Mouse (Mus musculus) mouse trophoblast stem cell (cell line): Measurements from ENCODE around the gene Spata13.

ENCODE experiments used
- in situ Hi-C, 2 experiments: fragments of 300-500 bp; cut with MseI, MboI; formaldehyde crosslinking; loops; 2 replicates in 1 of 2; 3 replicates in 1 of 2; pipeline ENCODE4 v1.15.1; 2025

Gene Spata13

GRCm38 (mm10) chr14:60639195-60639594 is 5.4 kb downstream of the Spata13 start:
- in situ Hi-C loops, result no loop called here

GRCm38 (mm10) chr14:60641120-60641519 is 7.3 kb downstream of the Spata13 start:
- in situ Hi-C loops, result no loop called here

DNA sequence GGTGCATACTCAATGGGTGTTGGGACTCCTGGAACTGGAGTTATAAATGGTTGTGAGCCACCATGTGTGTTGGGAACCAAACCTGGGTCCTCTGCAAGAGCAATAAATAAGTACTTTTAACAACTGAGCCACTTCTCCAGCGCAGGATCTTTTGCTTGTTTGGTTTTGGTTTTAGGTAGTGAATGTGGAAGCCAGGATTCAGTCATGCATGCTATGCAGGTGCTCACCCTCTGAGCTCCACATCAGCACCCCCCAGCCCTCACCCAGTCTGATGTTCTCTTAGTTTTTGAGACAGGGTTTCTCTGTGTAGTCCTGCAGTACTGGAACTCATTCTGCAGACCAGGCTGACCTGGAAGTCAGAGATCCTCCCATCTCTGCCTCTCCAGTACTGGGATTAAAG is 8.3 kb downstream of the Spata13 start:
- in situ Hi-C loops, result no loop called here

GRCm38 (mm10) chr14:60643098-60643870 is 9.5 kb downstream of the Spata13 start:
- in situ Hi-C loops, result no loop called here

- in situ Hi-C loops, result no loop called here
These were observed 12.6 kb downstream of the Spata13 start for GRCm38 (mm10) chr14:60646373-60646772.

- in situ Hi-C loops, result no loop called here
These were observed 14.1 kb downstream of the Spata13 start for GRCm38 (mm10) chr14:60647885-60648284.

DNA sequence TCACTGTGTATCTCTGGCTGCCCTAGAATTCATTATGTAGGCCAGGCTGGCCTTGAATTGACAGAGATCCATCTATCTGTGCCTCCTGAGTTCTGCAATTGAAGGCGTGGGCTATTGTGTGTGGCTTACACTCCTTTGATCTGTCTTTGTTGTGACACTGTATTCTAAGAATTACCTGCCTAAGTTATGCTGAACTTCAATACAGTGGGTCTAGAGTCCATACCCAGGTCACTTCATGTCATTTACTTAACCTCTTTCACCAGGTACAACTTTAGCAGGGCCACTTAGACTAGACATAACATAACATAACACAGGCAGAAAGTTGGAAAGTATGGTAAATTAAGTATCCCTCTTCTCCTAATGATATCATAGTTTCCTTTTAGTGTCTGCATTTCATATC is 15.2 kb downstream of the Spata13 start:
- in situ Hi-C loops, result no loop called here

- in situ Hi-C loops, result no loop called here
These were observed 19.4 kb downstream of the Spata13 start for GRCm38 (mm10) chr14:60653184-60653583.

DNA sequence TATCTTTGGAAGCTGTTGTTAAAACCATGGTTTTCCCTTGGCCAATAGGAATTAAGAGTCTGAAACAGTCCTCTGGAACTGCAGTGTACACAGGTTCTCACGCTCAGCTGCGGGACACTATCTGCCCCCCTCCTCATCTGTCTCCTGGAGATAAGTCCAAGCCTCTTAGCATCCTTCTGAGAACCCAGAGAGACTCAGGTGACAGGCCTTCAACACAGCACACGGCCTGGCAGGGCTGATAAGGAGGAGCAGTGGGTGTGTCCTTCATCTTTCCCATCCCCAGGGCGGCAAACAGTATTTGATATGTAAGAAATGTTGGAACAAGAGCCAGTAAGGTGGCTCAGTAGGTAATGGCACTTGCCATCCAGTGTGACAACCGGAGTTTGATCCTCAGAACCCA is 20.2 kb downstream of the Spata13 start:
- in situ Hi-C loops, result no loop called here

DNA sequence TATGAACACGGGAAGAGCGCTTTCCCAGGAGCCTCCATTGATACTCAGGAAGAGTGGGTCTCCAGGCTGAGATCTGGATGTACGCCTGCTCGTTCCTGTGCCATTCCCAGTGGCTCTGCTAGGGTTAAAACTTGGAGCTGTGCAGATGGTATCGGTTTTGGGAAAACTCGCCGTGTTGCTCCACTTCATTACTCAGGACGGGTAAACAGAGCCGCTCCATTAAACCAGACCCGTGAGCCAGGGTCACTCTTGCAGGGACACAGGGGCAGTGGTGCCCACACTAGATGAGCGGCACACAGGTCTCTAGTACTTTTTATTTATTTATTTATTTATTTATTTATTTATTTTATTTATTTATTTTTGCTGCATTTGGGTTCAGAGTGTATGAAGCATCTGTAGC is 20.9 kb downstream of the Spata13 start:
- in situ Hi-C loops, result no loop called here

- in situ Hi-C loops, result no loop called here
These were observed 22.3 kb downstream of the Spata13 start for GRCm38 (mm10) chr14:60655941-60656700.

- in situ Hi-C loops, result no loop called here
These were observed 22.9 kb downstream of the Spata13 start for GRCm38 (mm10) chr14:60656701-60657085.

- in situ Hi-C loops, result no loop called here
These were observed 24.1 kb downstream of the Spata13 start for GRCm38 (mm10) chr14:60657891-60658290.

DNA sequence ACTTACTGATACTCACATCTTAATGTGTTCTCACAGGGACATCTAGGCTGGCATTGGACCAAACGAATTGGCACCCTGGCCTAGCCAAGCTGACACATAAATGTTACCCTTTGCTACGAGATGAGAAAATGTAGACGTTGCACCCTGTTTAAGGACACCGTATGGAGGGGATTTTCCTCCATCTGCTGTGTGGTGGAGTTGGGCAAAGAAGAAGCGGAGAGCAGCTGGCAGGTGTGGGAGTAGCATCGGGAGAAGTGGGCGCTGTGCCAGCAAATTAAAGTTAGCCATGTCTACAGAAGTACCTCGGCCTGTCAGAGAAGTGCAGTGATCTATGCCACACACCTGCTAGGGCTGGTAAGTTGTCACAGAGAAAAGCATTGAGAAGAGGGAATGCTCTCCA is 25.7 kb downstream of the Spata13 start:
- in situ Hi-C loops, result no loop called here

DNA sequence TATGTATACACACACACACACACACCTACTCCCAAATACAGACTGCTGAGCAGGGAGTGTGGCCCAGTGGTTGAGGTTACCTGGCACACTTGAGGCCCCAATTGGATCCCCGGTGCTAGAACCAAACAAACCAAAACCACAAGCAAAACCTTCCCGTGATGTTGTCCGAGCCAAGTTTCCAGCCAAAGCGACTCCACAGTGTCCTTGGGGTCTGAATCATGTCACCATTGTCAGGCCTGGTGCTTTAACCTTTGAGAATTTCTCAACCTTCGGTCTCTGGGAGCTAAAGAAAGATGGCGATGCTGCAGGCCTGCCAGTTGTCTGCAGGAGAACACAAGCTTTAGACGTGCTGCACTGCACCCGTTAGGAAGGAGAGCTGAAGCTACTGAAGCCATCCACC is 26.8 kb downstream of the Spata13 start:
- in situ Hi-C loops, result no loop called here

- in situ Hi-C loops, result no loop called here
These were observed 27.5 kb downstream of the Spata13 start for GRCm38 (mm10) chr14:60661281-60661680.

DNA sequence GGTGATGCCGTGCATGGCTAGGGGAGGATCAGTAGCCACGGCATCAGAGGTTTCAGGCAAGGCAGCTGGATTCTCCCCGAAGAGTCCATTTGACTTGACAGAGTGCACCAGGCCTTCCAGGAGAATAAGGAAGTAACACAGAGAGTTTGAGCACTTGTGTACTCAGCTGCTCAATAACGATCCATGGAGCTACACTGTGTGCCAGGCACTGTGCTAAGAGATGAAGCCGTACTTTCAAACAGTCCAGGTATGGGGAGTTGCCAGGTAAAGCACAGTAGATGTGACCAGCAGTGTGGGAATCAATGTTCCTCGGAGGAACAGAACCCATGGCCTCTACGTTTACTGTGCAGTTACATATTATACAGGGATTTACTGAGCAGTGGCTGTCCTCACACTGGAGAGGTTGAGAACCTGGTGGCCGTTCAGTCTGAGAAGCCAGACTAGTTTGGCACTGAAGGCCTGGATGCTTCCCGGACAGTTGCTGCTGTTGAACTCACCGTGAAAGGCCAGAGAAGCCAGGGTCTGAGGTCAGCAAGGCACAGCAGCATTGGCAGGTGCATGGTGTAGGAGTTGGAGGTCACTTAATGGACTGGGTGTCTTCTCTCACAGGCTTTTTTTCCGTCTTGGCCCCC is 29.6 kb downstream of the Spata13 start:
- in situ Hi-C loops, result no loop called here

- in situ Hi-C loops, result no loop called here
These were observed 30.8 kb downstream of the Spata13 start for GRCm38 (mm10) chr14:60664641-60665040.

- in situ Hi-C loops, result no loop called here
These were observed 31.5 kb downstream of the Spata13 start for GRCm38 (mm10) chr14:60665263-60665662.

DNA sequence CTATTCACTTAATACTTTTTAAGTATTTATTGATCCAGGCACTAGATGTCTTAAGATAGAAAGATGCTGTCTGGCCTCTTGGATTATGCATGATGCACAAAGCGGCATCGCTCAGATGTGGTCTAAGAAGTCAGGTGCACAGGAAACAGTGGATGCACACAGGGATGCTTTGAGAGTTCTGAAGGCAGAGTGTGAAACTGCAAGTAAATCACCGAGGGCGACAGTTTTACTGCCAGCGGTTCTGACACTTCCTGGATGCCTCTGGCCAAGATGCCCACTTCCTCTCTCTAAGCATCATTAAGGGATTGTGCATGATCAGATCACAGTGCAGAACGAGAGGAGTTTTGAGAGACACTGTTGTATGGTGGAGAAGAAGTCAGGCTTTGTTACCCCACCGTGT is 32.5 kb downstream of the Spata13 start:
- in situ Hi-C loops, result no loop called here

GRCm38 (mm10) chr14:60670191-60670590 is 36.4 kb downstream of the Spata13 start:
- in situ Hi-C loops, result no loop called here

GRCm38 (mm10) chr14:60671504-60671903 is 37.7 kb downstream of the Spata13 start:
- in situ Hi-C loops, result no loop called here

GRCm38 (mm10) chr14:60675697-60676096 is 41.9 kb downstream of the Spata13 start:
- in situ Hi-C loops, result no loop called here
